Mouse (Mus musculus): Measurements from ENCODE around the gene Cnnm3.

GRCm38 (mm10) chr1:36473211-36473780 lies 38.4 kb upstream of the Cnnm3 start:
- TF ChIP-seq USF1 (IDR thresholded peaks at IDR 0.05; ENCODE audit: low read depth) = no peak
- TF ChIP-seq POLR2A (IDR thresholded peaks at IDR 0.05; ENCODE audit: insufficient read length, low read depth) = no peak
- no peak for TF ChIP-seq POLR2AphosphoS2 (IDR thresholded peaks at IDR 0.05; ENCODE audit: insufficient read length, low read depth)
- TF ChIP-seq TCF12 (IDR thresholded peaks at IDR 0.05; ENCODE audit: insufficient read depth, poor library complexity, severe bottlenecking) = no peak
- no peak for TF ChIP-seq MAX (IDR thresholded peaks at IDR 0.05; ENCODE audit: low read depth)
- TF ChIP-seq E2F4 (IDR thresholded peaks at IDR 0.05; ENCODE audit: insufficient read depth) = no peak
- no peak for TF ChIP-seq CEBPB (IDR thresholded peaks at IDR 0.05; ENCODE audit: insufficient read depth, poor library complexity, severe bottlenecking)
- no peak for TF ChIP-seq REST (IDR thresholded peaks at IDR 0.05; ENCODE audit: insufficient read depth, insufficient read length)
- TF ChIP-seq MYOG (IDR thresholded peaks at IDR 0.05; ENCODE audit: control insufficient read depth in 1 of 3, insufficient read depth in 1 of 3, insufficient read length in 2 of 3, low read depth in 2 of 3) = no peak
- TF ChIP-seq MYOD1 (IDR thresholded peaks at IDR 0.05; ENCODE audit: control insufficient read depth in 1 of 3, insufficient read length in 2 of 3, low read depth in 2 of 3) = no peak
- TF ChIP-seq TCF3 (IDR thresholded peaks at IDR 0.05; ENCODE audit: insufficient read length, low read depth) = no peak
- no peak for TF ChIP-seq SRF (IDR thresholded peaks at IDR 0.05; ENCODE audit: control insufficient read depth, insufficient read length, low read depth)

Data from myocyte (in vitro differentiated cells).